Mouse (Mus musculus) hindbrain, embryonic 11.5 days (tissue): ENCODE results near the gene Fam241a. TPM values are rescaled to one million over a fixed set of nuclear protein-coding genes. Genes with fewer than 3 reads are reported as not detected.

ENCODE experiments used
- ATAC-seq: fragments of 200-750 bp; cut with Nextera tagmentation; 2 replicates; pipeline ENCODE4 v1.8.0; 2017; ENCODE audit warnings: mild to moderate bottlenecking, moderate TSS enrichment, moderate library complexity; ENCODE audit not compliant: low FRiP score
- DNase-seq: peaks from one replicate; pipeline ENCODE4 v3.0.0-alpha.2; 2015; ENCODE audit warnings: low spot score
- H3K27ac ChIP-seq: fragments of 300-500 bp; sonication (generic); 2 replicates; pipeline ENCODE4 v1.5.1; 2014; ENCODE audit warnings: mild to moderate bottlenecking, low read depth, low read length
- H3K27me3 ChIP-seq: fragments of 300-500 bp; sonication (generic); 2 replicates; pipeline ENCODE4 v1.6.1; 2014; ENCODE audit warnings: mild to moderate bottlenecking, low read length, moderate library complexity, mixed read lengths; ENCODE audit not compliant: control insufficient read depth, insufficient read depth
- H3K36me3 ChIP-seq: fragments of 300-500 bp; sonication (generic); 2 replicates; pipeline ENCODE4 v1.6.1; 2014; ENCODE audit warnings: mild to moderate bottlenecking, low read length, moderate library complexity, mixed read lengths; ENCODE audit not compliant: control insufficient read depth, insufficient read depth
- H3K4me1 ChIP-seq: fragments of 300-500 bp; sonication (generic); replicated peaks from 2 replicates; pipeline ENCODE4 v1.6.1; 2014; ENCODE audit warnings: low read length, mixed read lengths; ENCODE audit not compliant: control insufficient read depth, insufficient read depth
- H3K4me2 ChIP-seq: fragments of 300-500 bp; sonication (generic); replicated peaks from 2 replicates; pipeline ENCODE4 v1.6.1; 2014; ENCODE audit warnings: mild to moderate bottlenecking, low read depth, low read length
- H3K4me3 ChIP-seq: fragments of 300-500 bp; sonication (generic); 2 replicates; pipeline ENCODE4 v1.5.1; 2014; ENCODE audit warnings: low read depth, low read length
- H3K9ac ChIP-seq: fragments of 300-500 bp; sonication (generic); 2 replicates; pipeline ENCODE4 v1.6.1; 2014; ENCODE audit warnings: low read depth, low read length
- H3K9me3 ChIP-seq: fragments of 300-500 bp; sonication (generic); 2 replicates; pipeline ENCODE4 v1.6.1; 2016; ENCODE audit warnings: low read length; ENCODE audit not compliant: control insufficient read depth
- WGBS: fragments of 180-500 bp; shearing (Covaris S2); extraction: QIAGEN DNeasy Blood & Tissue Kit; methylation state at CpG from one replicate; pipeline ENCODE4 v1.1.7; 2014; 5-methylcytosine and 5-hydroxymethylcytosine counted together
- polyA plus RNA-seq: library from polyadenylated mRNA; unstranded; fragments of >200 nt; fragmentation: Nextera tagmentation; extraction: Ambion mirVana; gene quantifications from 2 replicates; pipeline ENCODE4 v1.2.1, GENCODE M21; 2014

Gene Fam241a
- polyA plus RNA-seq, 1 experiment from 2014 or later, result 10.8 TPM

- H3K9ac ChIP-seq, result no peak overlapping the region
- DNase-seq (no peak), ATAC-seq (no peak)
- H3K27me3 ChIP-seq, result no peaks in the 10 kb centered on the region
- H3K9me3 ChIP-seq, result no peaks in the 10 kb centered on the region
- no peaks in the 10 kb centered on the region for H3K36me3 ChIP-seq
- H3K4me2 ChIP-seq, result no peak overlapping the region
- no peak overlapping the region for H3K4me3 ChIP-seq
- no peak overlapping the region for H3K27ac ChIP-seq
- H3K4me1 ChIP-seq, result no peaks in the 10 kb centered on the region
These were observed 6.1 kb downstream of the Fam241a start for GRCm38 (mm10) chr3:127890008-127890407.

GRCm38 (mm10) chr3:127889570-127889969 lies 6.6 kb downstream of the Fam241a start:
- ATAC-seq, result no peak

GRCm38 (mm10) chr3:127881684-127882083 lies 14.4 kb downstream of the Fam241a start:
- Histone ChIP-seq H3K36me3 (no peaks in the 10 kb centered on the region), H3K4me2 (no peak overlapping the region), H3K9ac (no peak overlapping the region), H3K27me3 (no peaks in the 10 kb centered on the region), H3K4me3 (no peak overlapping the region), H3K9me3 (no peaks in the 10 kb centered on the region), H3K4me1 (no peaks in the 10 kb centered on the region), H3K27ac (no peak overlapping the region)
- DNase-seq (no peak), ATAC-seq (no peak)
- 69% methylated on average over 2 of the region's 2 CpGs for WGBS

More at GRCm38 (mm10) chr3:127889570-127889969, 6.6 kb downstream of the Fam241a start:
- Histone ChIP-seq H3K9ac (no peak overlapping the region), H3K4me3 (no peak overlapping the region), H3K27me3 (no peaks in the 10 kb centered on the region), H3K36me3 (no peaks in the 10 kb centered on the region), H3K4me2 (no peak overlapping the region), H3K4me1 (no peaks in the 10 kb centered on the region), H3K27ac (no peak overlapping the region), H3K9me3 (no peaks in the 10 kb centered on the region)
- WGBS, result 74% methylated on average over 3 of the region's 3 CpGs
- no peak for DNase-seq

- H3K27me3 ChIP-seq, result no peaks in the 10 kb centered on the region
- no peaks in the 10 kb centered on the region for H3K4me1 ChIP-seq
- no peak overlapping the region for H3K4me2 ChIP-seq
- DNase-seq (no peak), ATAC-seq (no peak)
- 83% methylated on average over 3 of the region's 3 CpGs for WGBS
- H3K4me3 ChIP-seq, result no peak overlapping the region
- H3K9me3 ChIP-seq, result no peaks in the 10 kb centered on the region
- H3K27ac ChIP-seq, result no peak overlapping the region
- no peak overlapping the region for H3K9ac ChIP-seq
- H3K36me3 ChIP-seq, result no peaks in the 10 kb centered on the region
These were observed 16.2 kb downstream of the Fam241a start for GRCm38 (mm10) chr3:127879968-127880367.

GRCm38 (mm10) chr3:127875509-127875908 lies 20.6 kb downstream of the Fam241a start:
- Histone ChIP-seq H3K27ac (no peak overlapping the region), H3K4me3 (no peak overlapping the region), H3K36me3 (no peaks in the 10 kb centered on the region), H3K4me1 (no peaks in the 10 kb centered on the region), H3K27me3 (no peaks in the 10 kb centered on the region), H3K4me2 (no peak overlapping the region), H3K9ac (no peak overlapping the region), H3K9me3 (no peaks in the 10 kb centered on the region)
- WGBS, result 93% methylated on average over 2 of the region's 2 CpGs
- no peak for DNase-seq
- no peak for ATAC-seq

GRCm38 (mm10) chr3:127875059-127875458 lies 21.1 kb downstream of the Fam241a start:
- H3K27me3 ChIP-seq, result no peaks in the 10 kb centered on the region
- no peaks in the 10 kb centered on the region for H3K36me3 ChIP-seq
- H3K4me2 ChIP-seq, result no peak overlapping the region
- H3K9ac ChIP-seq, result no peak overlapping the region
- no peaks in the 10 kb centered on the region for H3K9me3 ChIP-seq
- DNase-seq (no peak), ATAC-seq (no peak)
- no peaks in the 10 kb centered on the region for H3K4me1 ChIP-seq
- H3K4me3 ChIP-seq, result no peak overlapping the region
- H3K27ac ChIP-seq, result peak overlapping the region; percentile 48; the same call in 1 of the 2 replicates
- 69% methylated on average over 7 of the region's 7 CpGs for WGBS

- Histone ChIP-seq H3K36me3 (no peaks in the 10 kb centered on the region), H3K9ac (no peak overlapping the region), H3K27ac (peak overlapping the region; percentile 48; the same call in 1 of the 2 replicates), H3K4me1 (no peaks in the 10 kb centered on the region), H3K4me3 (no peak overlapping the region), H3K27me3 (no peaks in the 10 kb centered on the region), H3K9me3 (no peaks in the 10 kb centered on the region), H3K4me2 (no peak overlapping the region)
- 29% methylated on average over 4 of the region's 4 CpGs for WGBS
- DNase-seq (peak; percentile 71), ATAC-seq (peak; percentile 97)
These were observed 21.8 kb downstream of the Fam241a start for GRCm38 (mm10) chr3:127874254-127874883.

- H3K36me3 ChIP-seq, result no peaks in the 10 kb centered on the region
- H3K4me1 ChIP-seq, result no peaks in the 10 kb centered on the region
- H3K27ac ChIP-seq, result no peak overlapping the region
- no peak overlapping the region for H3K4me2 ChIP-seq
- H3K9me3 ChIP-seq, result no peaks in the 10 kb centered on the region
- H3K4me3 ChIP-seq, result no peak overlapping the region
- H3K9ac ChIP-seq, result no peak overlapping the region
- H3K27me3 ChIP-seq, result no peaks in the 10 kb centered on the region
- WGBS, result 88% methylated on average over 9 of the region's 9 CpGs
- no peak for DNase-seq
- ATAC-seq, result no peak
These were observed 24.5 kb downstream of the Fam241a start for GRCm38 (mm10) chr3:127871575-127871974.

GRCm38 (mm10) chr3:127868880-127869279 lies 27.2 kb downstream of the Fam241a start:
- WGBS, result 54% methylated on average over 5 of the region's 5 CpGs
- peak; percentile 73 for ATAC-seq
- Histone ChIP-seq H3K4me3 (no peak overlapping the region), H3K4me1 (no peaks in the 10 kb centered on the region), H3K36me3 (no peaks in the 10 kb centered on the region), H3K27ac (0 out of 2 replicates have a peak overlapping the region, but pooled peaks have one; percentile 17), H3K9me3 (no peaks in the 10 kb centered on the region), H3K27me3 (no peaks in the 10 kb centered on the region), H3K4me2 (no peak overlapping the region), H3K9ac (no peak overlapping the region)
- no peak for DNase-seq
